Mouse (Mus musculus) hindbrain, embryonic 10.5 days (tissue): Measurements from ENCODE around the gene Dr1. TPM values are rescaled to one million over a fixed set of nuclear protein-coding genes. Genes with fewer than 3 reads are reported as not detected.
"Not testable (repeated sequence)": the region's sequence is repeated elsewhere in the genome, so short reads cannot be mapped to it uniquely, and the experiment has no call there.

Source experiments
- DNase-seq: peaks from one replicate; pipeline ENCODE4 v3.0.0-alpha.2; 2017; ENCODE audit warnings: low spot score
- H3K27ac ChIP-seq: fragments of 300-500 bp; sonication (generic); 2 replicates; pipeline ENCODE4 v1.5.1; 2016; ENCODE audit warnings: mild to moderate bottlenecking, moderate library complexity
- H3K27me3 ChIP-seq: fragments of 300-500 bp; sonication (generic); 2 replicates; pipeline ENCODE4 v1.6.1; 2016; ENCODE audit warnings: mild to moderate bottlenecking; ENCODE audit not compliant: poor library complexity, insufficient read depth, severe bottlenecking
- H3K36me3 ChIP-seq: fragments of 300-500 bp; sonication (generic); 2 replicates; pipeline ENCODE4 v1.6.1; 2016; ENCODE audit warnings: mild to moderate bottlenecking, moderate library complexity
- H3K4me1 ChIP-seq: fragments of 300-500 bp; sonication (generic); replicated peaks from 2 replicates; pipeline ENCODE4 v1.6.1; 2016; ENCODE audit warnings: mild to moderate bottlenecking
- H3K4me3 ChIP-seq: fragments of 300-500 bp; sonication (generic); 2 replicates; pipeline ENCODE4 v1.5.1; 2016; ENCODE audit warnings: mild to moderate bottlenecking, moderate library complexity
- H3K9me3 ChIP-seq: fragments of 300-500 bp; sonication (generic); 2 replicates; pipeline ENCODE4 v1.6.1; 2016; ENCODE audit warnings: mild to moderate bottlenecking, moderate library complexity
- WGBS: fragments of 180-500 bp; shearing (Covaris S2); methylation state at CpG from one replicate; pipeline ENCODE4 v1.1.7; 2016; 5-methylcytosine and 5-hydroxymethylcytosine counted together
- polyA plus RNA-seq: library from polyadenylated mRNA; unstranded; fragments of >200 nt; fragmentation: Nextera tagmentation; extraction: Ambion mirVana; gene quantifications from 2 replicates; pipeline ENCODE4 v1.2.1, GENCODE M21; 2016

Gene Dr1
- polyA plus RNA-seq: 40.3 and 47.2 TPM in 2 replicates

DNA sequence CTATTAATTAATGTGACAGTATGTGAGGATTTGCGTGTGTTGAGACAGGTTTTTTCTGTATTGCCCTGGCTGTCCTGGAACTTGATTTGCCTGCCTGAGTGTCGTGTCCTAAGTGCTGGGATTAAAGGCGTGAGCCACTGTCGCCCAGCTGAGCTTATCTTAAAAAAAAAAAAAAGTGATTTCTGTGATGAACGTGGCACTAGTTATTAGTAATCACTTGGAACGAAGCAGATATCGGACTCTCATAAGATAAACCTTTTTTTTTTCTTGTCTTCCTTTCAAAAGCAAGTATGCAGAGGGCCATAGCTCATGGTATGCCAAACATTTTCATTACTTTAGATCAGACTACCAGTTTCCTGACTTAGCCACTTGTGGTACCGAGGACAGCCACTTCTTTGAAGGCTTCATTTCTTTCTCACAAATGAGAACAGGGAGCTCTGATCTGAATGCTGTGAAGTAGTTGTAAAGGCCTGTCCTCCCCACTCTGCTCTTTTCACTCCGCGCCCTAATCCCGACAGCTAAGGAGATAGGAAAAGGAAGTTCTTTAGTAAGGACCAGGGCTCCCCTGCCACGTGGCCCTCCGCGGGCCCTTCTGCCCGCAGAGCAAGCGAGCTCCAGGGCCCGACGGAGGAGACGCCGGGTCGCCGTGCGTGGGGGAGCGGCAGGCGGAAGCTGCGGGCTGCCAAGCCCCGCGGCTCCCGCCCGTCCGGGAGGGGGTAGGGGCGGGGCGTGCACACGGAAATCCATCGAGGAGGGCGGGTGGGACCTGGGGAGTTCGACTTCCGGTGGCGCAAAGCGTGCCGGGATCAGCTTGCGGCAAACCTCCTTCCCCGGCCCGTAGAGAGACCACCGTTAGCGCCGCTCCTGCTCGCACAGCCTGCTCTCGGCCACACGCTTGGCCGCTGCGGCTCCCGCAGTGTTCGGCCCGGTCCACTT is at the start of gene Dr1:
TSS of gene Dr1 (plus strand) at position 771 of the 936 bp plus-strand sequence.
- Histone ChIP-seq H3K27ac (peak within 1 kb of the TSS; percentile 97), H3K9me3 (no peaks in the 10 kb centered on the region), H3K4me3 (peak within 1 kb of the TSS; percentile 94), H3K36me3 (peaks cover 15% of the 10 kb centered on the region), H3K4me1 (peaks cover 33% of the 10 kb centered on the region), H3K27me3 (no peaks in the 10 kb centered on the region)
- DNase-seq: peak; percentile 90
- 4% methylated on average over 55 of the region's 55 CpGs for WGBS

DNA sequence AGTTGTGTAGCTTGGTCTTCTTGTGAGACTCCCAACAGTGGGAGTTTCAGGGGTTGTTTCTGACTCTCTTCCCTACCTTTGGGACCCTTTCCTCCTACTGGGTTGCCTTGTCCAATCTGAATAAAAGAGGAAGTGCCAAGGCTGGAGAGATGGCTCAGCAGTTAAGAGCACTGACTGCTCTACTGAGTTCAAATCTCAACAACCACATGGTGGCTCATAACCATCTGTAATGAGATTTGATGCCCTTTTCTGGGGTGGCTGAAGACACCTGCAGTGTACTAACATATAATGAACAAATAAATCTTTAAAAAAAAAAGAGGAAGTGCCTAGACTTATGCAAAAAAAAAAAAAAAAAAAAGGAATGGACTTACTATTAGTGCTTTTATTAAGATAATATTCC is 44.6 kb upstream of the Dr1 start:
- H3K36me3 ChIP-seq: peaks cover 5% of the 10 kb centered on the region; the same call in 1 of the 2 replicates
- no peak overlapping the region for H3K4me3 ChIP-seq
- no peak for DNase-seq
- no peak overlapping the region for H3K27ac ChIP-seq
- H3K27me3 ChIP-seq: no peaks in the 10 kb centered on the region
- no peaks in the 10 kb centered on the region for H3K4me1 ChIP-seq
- no peaks in the 10 kb centered on the region for H3K9me3 ChIP-seq

DNA sequence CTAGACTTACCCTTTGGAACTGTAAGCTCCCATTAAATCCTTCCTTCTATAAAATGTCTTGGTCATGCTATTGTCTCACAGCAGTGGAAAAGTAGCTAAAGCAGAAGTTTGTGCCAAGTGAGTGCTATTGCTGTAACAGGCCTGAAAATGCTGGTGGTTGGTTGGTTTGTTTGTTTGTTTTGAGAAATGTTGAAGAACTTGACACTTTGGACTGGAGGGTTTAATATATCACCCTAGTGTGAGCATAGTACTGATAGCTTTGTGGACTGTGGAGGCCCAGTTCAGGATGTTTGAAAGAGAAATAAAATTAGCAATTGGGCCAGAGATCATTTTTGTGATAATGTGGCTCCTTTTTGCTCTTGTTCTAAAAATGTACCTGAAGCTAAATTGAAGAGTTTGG is 42.5 kb upstream of the Dr1 start:
- Histone ChIP-seq H3K27ac (no peak overlapping the region), H3K4me1 (no peaks in the 10 kb centered on the region), H3K27me3 (no peaks in the 10 kb centered on the region), H3K9me3 (no peaks in the 10 kb centered on the region), H3K4me3 (no peak overlapping the region), H3K36me3 (no peaks in the 10 kb centered on the region)
- no peak for DNase-seq

DNA sequence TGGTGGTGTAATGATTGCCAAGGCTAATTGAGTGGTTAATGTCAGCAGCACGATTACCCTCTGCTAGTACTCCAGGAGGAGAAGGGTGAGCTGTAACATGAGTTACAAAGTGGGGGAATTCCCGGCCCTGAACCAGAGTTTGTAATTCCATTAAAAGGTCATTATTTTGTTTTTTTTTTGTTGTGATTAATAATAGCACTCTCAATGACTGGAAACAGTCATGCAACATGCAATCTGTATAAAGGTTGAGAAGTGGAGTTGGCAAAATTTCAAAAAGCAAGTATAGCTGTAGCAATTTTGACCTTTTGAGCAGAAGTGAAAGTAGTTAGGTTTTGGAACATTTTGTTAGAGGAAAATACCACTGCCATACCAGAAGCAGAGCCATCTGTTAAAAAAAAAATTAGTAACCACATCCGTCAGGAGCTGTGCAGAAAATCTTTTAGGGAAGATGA is 22.4 kb upstream of the Dr1 start:
- no peaks in the 10 kb centered on the region for H3K27me3 ChIP-seq
- H3K36me3 ChIP-seq: no peaks in the 10 kb centered on the region
- no peak for DNase-seq
- no peak overlapping the region for H3K27ac ChIP-seq
- 72% methylated on average over 3 of the region's 3 CpGs for WGBS
- no peaks in the 10 kb centered on the region for H3K4me1 ChIP-seq
- no peak overlapping the region for H3K4me3 ChIP-seq
- H3K9me3 ChIP-seq: no peaks in the 10 kb centered on the region

DNA sequence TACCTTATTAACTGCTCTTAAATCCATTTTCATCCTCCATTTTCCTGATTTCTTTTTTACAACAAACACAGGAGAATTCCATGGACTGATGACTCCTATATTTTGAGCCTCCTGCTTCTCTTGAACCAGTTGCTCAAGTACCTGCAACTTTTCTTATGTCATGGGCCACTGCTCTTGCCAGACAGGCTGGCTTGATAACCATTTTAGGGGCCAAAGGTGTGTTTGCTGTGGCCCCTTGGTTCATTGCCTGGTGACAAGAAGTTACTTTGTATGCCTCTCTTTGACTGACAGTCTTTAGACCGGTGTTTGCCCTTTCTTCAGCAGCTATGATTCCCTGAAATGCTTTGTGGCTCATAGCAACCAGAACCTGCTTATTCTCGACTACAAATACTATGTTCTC is 18.7 kb upstream of the Dr1 start:
- WGBS: 76% methylated on average over 2 of the region's 2 CpGs
- H3K9me3 ChIP-seq: no peaks in the 10 kb centered on the region
- no peak overlapping the region for H3K27ac ChIP-seq
- no peak overlapping the region for H3K4me3 ChIP-seq
- no peaks in the 10 kb centered on the region for H3K36me3 ChIP-seq
- DNase-seq: no peak
- H3K27me3 ChIP-seq: no peaks in the 10 kb centered on the region
- H3K4me1 ChIP-seq: no peaks in the 10 kb centered on the region

DNA sequence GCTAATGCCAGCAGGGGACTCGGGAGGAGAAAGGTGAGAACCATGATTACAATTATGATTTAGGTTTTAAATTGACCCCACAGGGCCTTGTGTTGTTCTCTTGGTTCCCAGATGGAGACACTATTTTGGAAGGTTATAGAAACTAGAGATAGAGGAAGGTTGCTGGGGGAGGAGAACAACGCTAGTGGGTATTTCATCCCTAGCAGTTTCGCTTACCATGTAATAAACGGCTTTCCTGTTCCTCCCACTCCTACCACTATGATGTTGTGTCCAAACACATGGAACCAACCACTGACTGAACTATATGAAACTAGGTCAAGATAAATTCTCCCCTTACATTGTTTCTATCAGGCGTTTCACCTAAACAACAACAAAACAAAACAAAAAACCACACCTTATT is 13.4 kb upstream of the Dr1 start:
- Histone ChIP-seq H3K4me3 (no peak overlapping the region), H3K27ac (no peak overlapping the region), H3K4me1 (no peaks in the 10 kb centered on the region), H3K36me3 (no peaks in the 10 kb centered on the region), H3K9me3 (no peaks in the 10 kb centered on the region), H3K27me3 (no peaks in the 10 kb centered on the region)
- WGBS: 87% methylated on average over 5 of the region's 5 CpGs
- DNase-seq: no peak

DNA sequence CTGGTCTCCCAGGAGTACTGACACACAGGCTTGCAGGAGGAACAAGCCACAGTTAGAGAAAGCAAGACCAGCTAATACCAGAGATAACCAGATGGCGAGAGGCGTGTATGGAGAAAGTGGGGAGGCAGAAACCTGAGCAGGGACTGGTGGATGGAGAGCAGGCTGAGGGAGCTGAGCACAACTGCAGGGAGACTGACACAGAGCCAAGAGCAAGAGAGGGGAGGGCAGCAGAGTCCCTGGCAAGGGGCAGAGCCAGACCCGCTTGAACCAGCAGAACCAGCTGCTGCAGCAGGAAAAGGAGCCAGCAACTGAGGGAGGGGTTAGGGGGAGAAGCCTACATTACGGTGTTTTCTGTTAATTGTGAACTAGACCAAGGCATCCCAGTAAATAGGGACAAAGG is 6.0 kb upstream of the Dr1 start:
- no peak overlapping the region for H3K27ac ChIP-seq
- peaks cover under 1% of the 10 kb centered on the region; the same call in 1 of the 2 replicates for H3K4me1 ChIP-seq
- no peaks in the 10 kb centered on the region for H3K36me3 ChIP-seq
- DNase-seq: peak; percentile 5
- no peaks in the 10 kb centered on the region for H3K27me3 ChIP-seq
- 52% methylated on average over 4 of the region's 4 CpGs for WGBS
- H3K9me3 ChIP-seq: no peaks in the 10 kb centered on the region
- H3K4me3 ChIP-seq: no peak overlapping the region

DNA sequence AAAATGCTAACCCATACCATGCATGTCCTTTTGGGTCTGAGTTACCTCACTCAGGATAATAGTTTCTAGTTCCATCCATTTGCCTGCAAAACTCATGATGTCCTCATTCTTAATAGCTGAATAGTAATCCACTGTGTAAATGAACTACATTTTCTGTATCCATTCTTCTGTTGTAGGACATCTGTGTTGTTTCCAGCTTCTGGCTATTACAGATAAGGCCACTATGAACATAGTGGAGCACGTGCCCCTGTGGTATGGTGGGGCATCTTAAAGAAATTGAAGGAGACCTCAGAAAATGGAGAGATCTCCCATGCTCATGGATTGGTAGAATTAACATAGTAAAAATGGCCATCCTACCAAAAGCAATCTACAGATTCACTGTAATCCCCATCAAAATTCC is 4.9 kb upstream of the Dr1 start:
- not testable (repeated sequence) for DNase-seq, H3K9me3 ChIP-seq, H3K27ac ChIP-seq, H3K27me3 ChIP-seq, H3K4me3 ChIP-seq, H3K36me3 ChIP-seq
- H3K4me1 ChIP-seq: peaks cover 10% of the 10 kb centered on the region; the same call in 1 of the 2 replicates
- WGBS: 92% methylated on average over 1 of the region's 1 CpGs

DNA sequence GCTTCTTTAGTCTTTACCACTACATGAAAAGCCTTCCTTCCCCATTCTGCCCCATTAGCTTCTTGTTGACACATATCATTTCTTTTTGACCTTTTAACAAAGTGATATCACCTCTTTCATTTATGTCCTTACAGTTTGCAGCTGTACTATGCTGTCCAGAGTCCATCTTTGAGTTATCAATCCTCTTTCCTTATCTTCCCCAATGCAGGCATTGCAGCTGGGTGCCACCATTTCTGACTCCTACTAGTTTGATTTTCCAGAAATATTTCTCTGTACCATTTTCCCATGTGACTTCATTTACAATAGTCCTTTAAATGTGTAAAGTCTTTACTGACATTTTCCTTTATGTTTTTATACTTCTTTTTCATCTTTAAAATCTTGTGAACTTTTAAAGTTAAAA is 1.7 kb upstream of the Dr1 start:
- Histone ChIP-seq H3K36me3 (peaks cover under 1% of the 10 kb centered on the region; the same call in 1 of the 2 replicates), H3K4me3 (no peak overlapping the region), H3K4me1 (peaks cover 33% of the 10 kb centered on the region), H3K27ac (no peak overlapping the region), H3K27me3 (no peaks in the 10 kb centered on the region), H3K9me3 (no peaks in the 10 kb centered on the region)
- no peak for DNase-seq

DNA sequence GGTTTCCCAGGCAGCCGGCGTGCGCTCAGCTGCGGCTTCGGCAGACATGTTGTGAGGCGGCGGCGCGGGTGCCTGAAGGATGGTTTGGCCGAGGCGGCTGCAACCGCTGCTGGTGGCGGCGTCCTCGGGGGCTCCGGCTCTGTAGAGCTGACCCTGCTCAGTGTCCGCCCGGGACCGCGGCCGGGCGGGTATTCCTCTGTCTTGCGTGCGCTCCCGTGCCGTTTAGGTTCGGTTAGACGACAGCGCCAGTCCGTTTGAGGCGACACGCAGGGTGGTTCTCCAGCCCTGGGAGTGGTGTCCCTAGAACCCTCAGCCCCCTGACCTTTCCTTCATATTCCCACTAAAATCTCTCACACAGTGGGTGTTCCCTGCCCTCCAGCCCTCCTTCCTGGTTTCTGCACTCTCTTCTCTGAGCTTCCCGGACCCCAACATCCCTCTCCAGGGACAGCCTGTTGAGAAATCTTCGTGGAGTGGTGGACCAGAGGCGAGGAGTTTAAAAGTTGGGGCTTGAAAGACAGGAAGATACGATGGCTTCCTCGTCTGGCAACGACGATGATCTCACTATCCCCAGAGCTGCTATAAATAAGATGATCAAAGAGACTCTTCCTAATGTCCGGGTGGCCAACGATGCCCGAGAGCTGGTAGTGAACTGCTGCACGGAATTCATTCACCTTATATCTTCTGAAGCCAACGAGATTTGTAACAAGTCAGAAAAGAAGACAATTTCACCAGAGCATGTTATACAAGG is 540 bp downstream of the Dr1 start:
- under 1% methylated on average over 44 of the region's 44 CpGs for WGBS
- DNase-seq: no peak

DNA sequence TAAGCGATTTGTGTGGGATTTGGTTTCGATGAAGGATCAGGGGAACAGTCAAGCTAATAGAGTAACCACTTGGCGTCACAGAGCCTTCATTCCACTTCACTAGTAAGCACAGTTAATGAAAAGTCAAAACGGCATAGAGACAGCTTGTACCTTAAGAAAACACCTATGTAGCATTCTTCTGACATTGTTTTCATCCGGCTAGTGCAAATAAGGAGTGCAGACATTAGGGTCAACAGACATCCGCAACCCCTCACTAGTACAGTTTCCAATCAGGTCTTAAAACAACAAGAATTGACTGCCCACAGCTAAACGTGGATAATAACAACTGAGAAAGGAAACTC is 1.1 kb downstream of the Dr1 start:
- 24% methylated on average over 7 of the region's 7 CpGs for WGBS
- peak overlapping the region; percentile 94 for H3K4me3 ChIP-seq
- H3K27ac ChIP-seq: peak overlapping the region; percentile 97
- no peaks in the 10 kb centered on the region for H3K9me3 ChIP-seq
- peaks cover 33% of the 10 kb centered on the region for H3K4me1 ChIP-seq
- H3K27me3 ChIP-seq: no peaks in the 10 kb centered on the region
- DNase-seq: no peak
- H3K36me3 ChIP-seq: peaks cover 17% of the 10 kb centered on the region

More for the DNA sequence above, 540 bp downstream of the Dr1 start:
- Histone ChIP-seq H3K9me3 (no peaks in the 10 kb centered on the region), H3K4me1 (peaks cover 33% of the 10 kb centered on the region), H3K36me3 (peaks cover 15% of the 10 kb centered on the region), H3K4me3 (peak overlapping the region; percentile 94), H3K27me3 (no peaks in the 10 kb centered on the region), H3K27ac (peak overlapping the region; percentile 97)

DNA sequence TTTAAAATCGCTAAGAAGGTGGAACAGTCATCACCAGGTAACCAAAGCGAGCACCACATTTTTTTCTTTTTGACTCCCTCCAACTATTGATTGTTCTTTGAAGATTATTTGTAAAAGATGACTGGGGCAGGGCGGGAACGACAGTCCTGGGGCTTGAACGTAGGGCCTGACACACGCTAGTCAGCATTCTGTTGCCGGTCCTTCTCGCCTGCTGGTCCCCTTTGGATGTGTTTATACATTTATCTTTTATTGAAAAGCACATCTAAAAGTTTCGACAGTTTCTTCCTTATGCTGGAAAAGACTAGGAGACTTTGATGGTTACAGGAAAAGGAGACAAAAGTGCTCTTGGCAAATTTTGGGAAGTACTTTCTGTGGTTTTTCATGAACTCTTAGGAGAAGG is 1.7 kb downstream of the Dr1 start:
- Histone ChIP-seq H3K4me1 (peaks cover 33% of the 10 kb centered on the region), H3K36me3 (peaks cover 23% of the 10 kb centered on the region), H3K4me3 (peak overlapping the region; percentile 94), H3K27me3 (no peaks in the 10 kb centered on the region), H3K9me3 (no peaks in the 10 kb centered on the region), H3K27ac (no peak overlapping the region)
- no peak for DNase-seq
- WGBS: 58% methylated on average over 9 of the region's 9 CpGs

DNA sequence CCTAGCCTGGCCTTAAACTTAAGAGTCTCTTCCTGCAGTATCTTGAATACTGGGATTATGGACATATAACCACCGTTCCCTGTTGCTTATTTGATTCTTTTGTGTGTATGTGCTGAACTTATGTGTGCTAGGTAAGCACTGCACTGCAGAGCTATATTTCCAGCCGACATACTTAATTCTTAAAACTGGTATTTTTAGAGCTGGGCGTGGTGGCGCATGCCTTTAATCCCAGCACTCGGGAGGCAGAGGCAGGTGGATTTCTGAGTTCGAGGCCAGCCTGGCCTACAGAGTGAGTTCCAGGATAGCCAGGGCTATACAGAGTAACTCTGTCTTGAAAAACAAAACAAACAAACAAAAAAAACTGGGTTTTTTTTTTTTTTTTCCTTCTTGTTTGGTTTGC is 2.6 kb downstream of the Dr1 start:
- peaks cover 33% of the 10 kb centered on the region for H3K36me3 ChIP-seq
- H3K9me3 ChIP-seq, DNase-seq, H3K27me3 ChIP-seq, H3K27ac ChIP-seq: not testable (repeated sequence)
- WGBS: 94% methylated on average over 6 of the region's 6 CpGs
- H3K4me3 ChIP-seq: peak overlapping the region; percentile 94
- H3K4me1 ChIP-seq: peaks cover 33% of the 10 kb centered on the region
